Mouse (Mus musculus) liver, postnatal 0 days (tissue): ENCODE measurements around the gene Coa5.

Experiments used
- CTCF ChIP-seq: sonication (generic); IDR thresholded peaks from 2 replicates; pipeline ENCODE4 v1.5.1; 2016; ENCODE audit warnings: antibody characterized with exemption, low read depth
- EP300 ChIP-seq: IDR thresholded peaks from 2 replicates; pipeline ENCODE4 v1.6.1; 2016; ENCODE audit warnings: antibody characterized with exemption, low read depth, mild to moderate bottlenecking

DNA sequence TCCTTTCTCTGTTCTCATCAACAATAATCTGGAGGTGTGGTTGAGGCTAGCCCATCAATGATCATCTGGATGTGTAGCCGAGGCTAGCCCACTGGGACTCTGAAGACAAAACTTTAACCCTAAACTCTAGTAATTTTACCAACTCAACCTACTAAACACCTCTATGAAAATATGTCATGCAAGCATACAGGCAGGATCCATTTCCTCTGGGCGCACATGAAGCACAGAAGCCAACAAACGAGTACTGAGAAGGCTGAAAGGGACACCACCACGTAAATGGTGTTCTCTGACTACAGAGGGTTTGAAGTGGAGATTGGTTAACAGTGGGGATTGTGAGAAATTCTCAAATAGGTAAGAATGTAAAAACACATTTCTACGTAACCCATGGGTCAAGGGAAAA is 47.3 kb upstream of the Coa5 start:
- TF ChIP-seq CTCF (no peak), EP300 (no peak)
